Mouse (Mus musculus) kidney, postnatal 4 days (tissue): Measurements from ENCODE around the gene Zfyve27.

Experiments used
- DNase-seq, 2 experiments: peaks; one replicate each; pipeline ENCODE4 v3.0.0; 2021; ENCODE audit warnings: mixed read lengths in 2 of 2

Zfyve27 gene

GRCm38 (mm10) chr19:42163764-42164163 lies at the start of gene Zfyve27:
Gene Zfyve27, plus strand, starts transcription at chr19:42163951.
- DNase-seq: peak in 1 of 2 experiments; percentile 25

- DNase-seq: no peak
These were observed 47.9 kb upstream of the Zfyve27 start for GRCm38 (mm10) chr19:42115783-42116335.

GRCm38 (mm10) chr19:42118142-42118541 lies 45.6 kb upstream of the Zfyve27 start:
- DNase-seq: no peak

- DNase-seq: no peak
These were observed 45.2 kb upstream of the Zfyve27 start for GRCm38 (mm10) chr19:42118596-42118995.

GRCm38 (mm10) chr19:42120451-42120850 lies 43.3 kb upstream of the Zfyve27 start:
- no peak for DNase-seq

GRCm38 (mm10) chr19:42124684-42125083 lies 39.1 kb upstream of the Zfyve27 start:
- no peak for DNase-seq

- no peak for DNase-seq
These were observed 38.1 kb upstream of the Zfyve27 start for GRCm38 (mm10) chr19:42125501-42126218.

GRCm38 (mm10) chr19:42126219-42126605 lies 37.5 kb upstream of the Zfyve27 start:
- DNase-seq: no peak

GRCm38 (mm10) chr19:42127024-42127423 lies 36.7 kb upstream of the Zfyve27 start:
- no peak for DNase-seq

GRCm38 (mm10) chr19:42128052-42128740 lies 35.6 kb upstream of the Zfyve27 start:
- DNase-seq: no peak

GRCm38 (mm10) chr19:42128787-42129508 lies 34.8 kb upstream of the Zfyve27 start, which contains the start of gene Avpi1:
Gene Avpi1, minus strand, starts transcription at chr19:42129059.
- peak; percentile 97 to 98 for DNase-seq

- DNase-seq: no peak
These were observed 34.0 kb upstream of the Zfyve27 start for GRCm38 (mm10) chr19:42129509-42130293.

- DNase-seq: no peak
These were observed 33.5 kb upstream of the Zfyve27 start for GRCm38 (mm10) chr19:42130294-42130606.

GRCm38 (mm10) chr19:42131101-42131500 lies 32.6 kb upstream of the Zfyve27 start:
- DNase-seq: no peak

GRCm38 (mm10) chr19:42135070-42135469 lies 28.7 kb upstream of the Zfyve27 start:
- DNase-seq: no peak

GRCm38 (mm10) chr19:42136126-42136525 lies 27.6 kb upstream of the Zfyve27 start:
- no peak for DNase-seq

GRCm38 (mm10) chr19:42137167-42137672 lies 26.5 kb upstream of the Zfyve27 start:
- no peak for DNase-seq

GRCm38 (mm10) chr19:42138517-42139285 lies 25.1 kb upstream of the Zfyve27 start:
- DNase-seq: no peak

GRCm38 (mm10) chr19:42139724-42140517 lies 23.8 kb upstream of the Zfyve27 start:
- no peak for DNase-seq

GRCm38 (mm10) chr19:42141998-42142397 lies 21.8 kb upstream of the Zfyve27 start:
- no peak for DNase-seq

- no peak for DNase-seq
These were observed 21.0 kb upstream of the Zfyve27 start for GRCm38 (mm10) chr19:42142757-42143156.
